Mouse (Mus musculus) megakaryocyte-erythroid progenitor cell, adult 5 weeks (primary cell): Measurements from ENCODE around the gene Nkapd1. TPM values are rescaled to one million over a fixed set of nuclear protein-coding genes. Genes with fewer than 3 reads are reported as not detected.

ENCODE experiments used
- polyA plus RNA-seq: library from polyadenylated mRNA; stranded (reverse); fragments of >175 nt; gene quantifications from 2 replicates; pipeline ENCODE4 v1.2.3, GENCODE M21; 2012

Nkapd1 gene
- polyA plus RNA-seq = 12.1 and 18.1 TPM in 2 replicates

DNA sequence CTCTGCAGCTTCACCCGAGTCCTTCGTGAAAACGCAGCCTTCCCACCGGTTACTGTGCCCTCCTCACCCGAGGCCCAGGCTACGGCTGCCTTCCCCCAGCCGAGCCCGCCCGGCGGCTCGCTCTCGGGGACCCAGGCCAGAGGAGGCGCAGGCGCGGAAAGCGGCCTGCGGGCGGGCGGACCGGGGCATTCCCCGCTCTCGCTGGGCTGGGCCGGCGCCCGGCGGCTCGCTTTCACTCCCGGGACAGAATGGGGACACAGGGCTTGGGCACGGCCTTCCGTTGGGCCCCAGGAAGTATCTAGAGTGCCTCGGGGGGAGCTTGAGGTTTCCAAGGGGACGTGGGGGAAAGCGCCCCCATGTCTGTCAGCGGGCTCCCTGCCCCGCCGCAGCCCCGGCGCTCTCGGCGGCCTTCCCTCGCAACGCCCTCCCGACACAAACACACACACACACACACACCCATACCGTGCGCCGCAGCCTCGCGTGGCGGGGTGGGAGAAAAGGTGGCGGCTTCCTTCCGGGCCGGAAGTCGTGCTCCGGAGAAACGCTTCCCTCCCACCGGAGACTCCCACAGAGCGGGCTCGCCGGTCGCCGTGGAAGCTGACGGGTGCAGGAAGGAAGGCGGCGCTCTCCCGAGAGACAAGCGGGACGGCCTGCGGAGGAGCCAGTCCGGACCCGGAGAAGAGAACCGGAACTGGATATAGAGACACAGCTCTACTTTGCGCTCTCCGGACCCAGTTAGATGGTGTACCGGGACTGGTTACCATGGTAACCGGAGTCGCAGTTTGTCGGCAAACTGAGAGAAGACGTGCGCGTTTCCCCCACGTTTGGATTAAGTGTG is at the start of gene Nkapd1, which contains the start of gene Pih1d2:
Nkapd1 (minus strand) TSS at position 699 of the 838 bp plus-strand sequence.
Pih1d2 (plus strand) TSS at position 556 of the 838 bp plus-strand sequence.

DNA sequence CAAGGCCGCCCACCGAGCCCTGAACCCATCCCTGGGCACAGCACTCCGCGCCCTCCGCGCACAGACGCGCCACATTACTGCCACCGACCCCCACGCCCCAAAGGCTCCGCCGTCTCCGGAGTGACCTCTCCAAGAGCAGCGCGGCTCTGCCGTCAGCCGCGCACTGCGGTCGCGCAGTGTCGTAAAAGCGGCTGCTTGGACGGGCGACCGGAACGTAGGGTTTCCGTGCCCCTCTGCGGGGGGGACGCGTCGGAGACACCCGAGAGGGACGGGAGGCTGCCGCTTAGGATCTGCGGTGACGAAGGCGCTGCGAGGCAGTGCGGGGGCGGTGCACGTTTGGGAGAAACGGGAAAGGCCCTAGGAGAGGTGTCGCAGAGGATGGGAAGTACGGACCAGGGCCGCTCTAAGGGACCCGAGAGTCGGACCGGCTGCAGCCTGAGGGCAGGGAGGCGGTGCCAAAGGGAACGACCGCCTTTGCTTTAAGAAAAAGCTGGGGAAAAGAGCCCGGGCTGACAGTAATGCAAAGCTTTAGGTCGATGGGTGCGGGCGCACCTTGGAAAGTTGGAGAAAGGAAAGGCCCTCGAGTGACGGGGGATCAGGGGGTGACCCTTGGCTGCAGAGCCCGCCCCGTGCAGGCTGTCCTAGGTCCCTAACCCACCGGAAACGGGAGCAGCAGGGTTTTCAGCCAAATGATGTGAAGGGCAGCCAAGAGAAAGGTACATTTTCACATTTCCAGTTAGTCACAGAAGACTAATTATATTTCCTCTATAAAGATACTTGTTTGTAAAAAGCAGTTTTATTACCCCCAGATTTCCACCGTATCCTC is 42.3 kb upstream of the Nkapd1 start, which contains the start of gene Dlat:
Dlat (minus strand) TSS at position 389 of the 826 bp plus-strand sequence.

DNA sequence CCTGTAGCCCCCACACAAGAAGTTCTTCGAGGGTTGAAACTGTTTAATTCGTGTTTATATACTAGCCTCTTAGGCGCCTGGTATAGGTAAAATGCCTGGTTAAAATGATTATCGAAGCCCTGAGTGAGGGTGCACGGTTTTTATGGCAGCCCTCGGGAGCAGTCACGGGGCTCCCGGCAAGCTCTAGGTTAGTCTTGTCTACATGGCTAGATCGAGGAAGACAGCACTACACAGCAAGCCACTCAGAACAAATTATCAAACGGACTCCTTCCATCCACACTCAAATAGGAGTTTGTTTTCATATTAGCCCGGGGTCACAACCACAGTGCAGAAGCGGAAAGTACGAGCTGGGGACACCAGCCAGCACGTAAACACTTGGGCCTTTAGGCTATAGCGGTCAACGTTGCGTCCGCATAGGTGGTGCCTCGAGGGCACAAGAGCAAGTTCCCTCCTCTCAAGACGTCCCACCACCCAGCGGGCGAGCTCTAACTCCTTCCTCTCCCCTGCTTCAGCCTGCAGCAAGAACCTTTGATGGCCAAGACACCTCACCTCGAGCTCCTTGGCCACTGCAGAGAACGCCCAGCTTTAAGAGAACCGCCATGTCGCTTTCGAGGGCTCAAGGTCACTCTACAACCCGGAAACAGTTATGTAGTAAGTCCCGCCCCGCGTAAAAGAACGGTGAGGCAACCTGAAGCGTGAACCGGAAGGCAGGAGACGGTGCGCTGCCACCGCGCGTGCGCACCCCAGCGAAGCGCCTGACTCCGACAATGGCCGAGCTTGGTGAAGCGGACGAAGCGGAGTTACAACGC is 13.9 kb downstream of the Nkapd1 start, which contains the start of the genes Sdhd and Timm8b:
Sdhd (minus strand) TSS at position 624 of the 809 bp plus-strand sequence.
Timm8b (plus strand) TSS at position 722 of the 809 bp plus-strand sequence.

DNA sequence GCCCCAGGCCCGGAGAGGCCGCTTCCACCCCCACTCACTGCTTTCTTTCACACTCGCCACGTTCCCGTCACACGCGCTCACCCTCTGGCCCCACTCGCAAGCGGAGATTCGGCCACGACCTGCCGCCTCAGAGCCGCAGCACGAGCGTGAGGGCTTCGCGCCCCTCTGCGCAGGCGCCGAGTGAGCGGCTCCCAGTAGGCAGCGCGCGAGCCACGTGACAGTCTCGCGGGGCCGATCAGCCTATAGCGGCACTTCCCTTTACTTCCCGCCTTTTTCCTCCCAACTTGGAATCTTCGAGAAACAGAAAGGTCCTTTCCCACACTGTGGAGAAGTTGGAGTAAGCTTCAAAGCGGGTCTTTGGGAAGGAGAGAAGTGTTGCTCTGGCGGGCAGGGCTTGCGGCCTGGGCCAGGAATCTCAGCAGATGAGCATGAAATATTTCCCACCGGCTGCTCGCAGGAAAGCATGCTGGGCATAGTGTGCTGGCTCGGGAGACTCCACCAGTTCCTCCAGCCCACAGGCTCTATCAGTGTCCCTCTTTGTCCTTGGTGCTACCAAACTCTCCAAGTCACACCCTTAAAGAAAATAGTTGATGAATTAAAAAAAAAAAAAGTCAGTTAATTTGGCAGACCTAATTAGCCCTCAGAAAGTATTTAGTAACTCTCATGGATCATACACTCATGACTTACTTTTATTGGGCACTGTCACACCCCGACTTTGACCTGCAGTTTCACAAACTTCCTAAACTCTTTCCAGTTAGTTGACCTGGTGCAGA is 55.9 kb downstream of the Nkapd1 start, which contains the start of gene Tex12:
Tex12 (minus strand) TSS at position 181 of the 773 bp plus-strand sequence.

Other genes with a start within 250 kb of the Nkapd1 start
- 0.05 TPM in 1 of 2 replicates, not detected in the other for gene Plet1, start 122.9 kb downstream of the Nkapd1 start, polyA plus RNA-seq
- gene Pts, start 88.7 kb downstream of the Nkapd1 start, polyA plus RNA-seq = 23.9 and 30.3 TPM in 2 replicates
- gene Il18, start 62.6 kb downstream of the Nkapd1 start, polyA plus RNA-seq = 0.87 and 1.6 TPM in 2 replicates
- gene Bco2, start 62.3 kb downstream of the Nkapd1 start, polyA plus RNA-seq = 0.08 TPM in 1 of 2 replicates, not detected in the other
- gene Tex12, start 56.1 kb downstream of the Nkapd1 start, polyA plus RNA-seq = not detected in 2 replicates
- 26.9 and 31.4 TPM in 2 replicates for gene Sdhd, start 13.7 kb downstream of the Nkapd1 start, polyA plus RNA-seq
- 7.9 and 8.8 TPM in 2 replicates for gene Timm8b, start 13.6 kb downstream of the Nkapd1 start, polyA plus RNA-seq
- gene Pih1d2, start 143 bp downstream of the Nkapd1 start, polyA plus RNA-seq = 0.15 and 0.36 TPM in 2 replicates
- gene Dlat, start 42.3 kb upstream of the Nkapd1 start, polyA plus RNA-seq = 27.0 and 32.5 TPM in 2 replicates
- not detected in 2 replicates for gene Dixdc1, start 122.1 kb upstream of the Nkapd1 start, polyA plus RNA-seq
- gene 2310030G06Rik, start 129.1 kb upstream of the Nkapd1 start, polyA plus RNA-seq = 0.10 TPM in 1 of 2 replicates, not detected in the other
- 0.75 and 0.82 TPM in 2 replicates for gene Cryab, start 133.9 kb upstream of the Nkapd1 start, polyA plus RNA-seq
- gene Hspb2, start 134.9 kb upstream of the Nkapd1 start, polyA plus RNA-seq = not detected in 2 replicates
- 2.3 and 2.9 TPM in 2 replicates for gene Fdxacb1, start 150.8 kb upstream of the Nkapd1 start, polyA plus RNA-seq
- gene Alg9, start 157.6 kb upstream of the Nkapd1 start, polyA plus RNA-seq = 14.1 and 16.4 TPM in 2 replicates
- 2.3 and 2.5 TPM in 2 replicates for gene 1110032A03Rik, start 158.1 kb upstream of the Nkapd1 start, polyA plus RNA-seq
- 6.8 and 7.2 TPM in 2 replicates for gene Ppp2r1b, start 227.8 kb upstream of the Nkapd1 start, polyA plus RNA-seq